Mouse (Mus musculus) T-helper 1 cell (primary cell): ENCODE measurements at regions not wholly inside any gene's neighbourhood (a gene's known extent, or its start where the extent isn't known, plus 50 kb on each side); places are given as distances from the start of the nearest gene placed in this dataset.

ENCODE experiments used
- in situ Hi-C: fragments of 300-600 bp; cut with MboI, MseI; formaldehyde crosslinking; loops from one replicate; pipeline ENCODE4 v1.15.1; 2025; ENCODE audit warnings: high pct_unique_total_duplicates

- in situ Hi-C loops: no loop called here
Measured at GRCm38 (mm10) chr7:73261750-73262149, 113.6 kb upstream of the Rgma start.

GRCm38 (mm10) chr7:73262526-73262925 lies 112.8 kb upstream of the Rgma start:
- in situ Hi-C loops: no loop called here

DNA sequence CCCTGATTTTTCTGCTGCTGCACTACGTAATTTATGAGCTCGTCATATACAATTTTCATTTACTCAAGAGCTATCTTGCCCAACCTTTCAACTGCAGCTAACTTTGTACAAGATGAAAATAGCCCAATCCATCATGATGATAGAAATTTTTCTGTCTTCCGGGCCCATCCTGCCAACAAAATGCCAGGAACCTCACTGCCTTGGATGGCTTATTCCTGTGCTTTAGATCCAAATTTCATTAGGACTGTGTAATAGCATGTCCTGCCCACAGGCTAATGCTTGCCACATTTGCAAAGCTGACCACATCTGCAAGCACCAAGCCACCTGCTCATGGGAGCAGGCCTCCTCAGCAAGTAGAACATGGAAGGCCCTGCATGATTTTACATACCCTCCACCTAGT lies 105.7 kb upstream of the Rgma start:
- in situ Hi-C loops: no loop called here

DNA sequence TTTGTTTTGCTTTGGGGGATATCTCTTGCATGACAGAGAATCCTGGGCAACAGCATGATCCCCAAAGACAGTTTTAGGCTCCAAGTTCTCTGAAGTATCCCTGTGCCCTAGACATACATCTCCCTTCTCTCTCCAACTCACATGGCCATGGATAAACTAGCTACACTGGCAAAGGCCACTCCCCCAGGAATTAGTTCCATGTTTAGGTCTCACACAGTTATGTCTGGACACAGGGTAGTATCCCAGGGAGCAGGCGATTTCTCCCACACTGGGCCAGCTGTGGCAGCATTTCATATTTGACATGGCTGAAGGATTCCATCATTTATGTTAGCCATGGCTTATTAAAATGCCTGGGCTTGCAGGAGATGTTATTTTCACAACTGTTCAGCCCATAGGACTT lies 102.5 kb upstream of the Rgma start:
- in situ Hi-C loops: no loop called here

DNA sequence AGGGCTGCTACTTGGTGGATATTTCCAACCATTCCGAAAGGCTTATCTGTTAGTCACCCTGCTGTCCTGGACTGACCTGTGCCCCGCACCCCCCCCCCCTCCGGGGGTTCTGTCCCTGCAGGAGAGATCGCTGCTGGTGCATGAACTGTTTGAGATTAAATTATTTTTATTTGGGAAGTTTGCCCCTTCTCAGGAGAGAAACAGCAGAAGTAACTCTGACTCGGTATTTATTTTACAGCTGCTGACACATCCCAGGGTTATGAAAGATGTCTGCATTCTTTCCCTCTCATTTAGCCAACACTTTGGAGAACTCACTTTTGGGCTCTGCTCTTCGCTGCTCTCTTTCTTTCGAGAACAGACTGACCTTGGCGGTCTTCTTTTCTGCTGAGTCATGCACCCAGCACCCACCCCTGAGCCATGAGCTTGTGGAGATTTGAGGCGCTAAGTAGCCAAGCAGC lies 99.5 kb upstream of the Rgma start:
- in situ Hi-C loops: no loop called here

GRCm38 (mm10) chr7:73278616-73279015 lies 96.7 kb upstream of the Rgma start:
- in situ Hi-C loops: no loop called here

DNA sequence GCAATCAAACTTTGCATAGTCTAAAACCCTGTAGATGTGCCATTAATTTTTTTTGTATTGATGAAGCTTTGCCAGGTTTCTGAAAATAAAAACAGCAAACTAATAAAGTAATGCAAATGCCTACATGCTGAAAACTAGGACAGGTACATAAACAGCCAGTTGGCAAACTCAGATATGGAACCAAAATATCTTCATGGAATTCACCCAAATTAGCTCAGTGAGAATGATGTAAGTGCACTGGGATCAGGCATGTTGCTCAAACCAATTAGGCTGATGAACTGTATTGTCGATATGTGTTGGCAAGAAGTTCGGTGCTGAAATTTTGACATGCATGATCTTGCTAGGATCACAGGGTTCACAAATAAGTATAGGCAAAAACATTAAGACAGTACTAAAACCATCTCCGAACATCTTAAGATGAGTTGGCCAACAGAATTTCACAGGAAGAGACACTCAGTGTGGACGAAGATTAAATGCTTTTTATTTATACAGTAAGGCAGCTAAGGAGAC lies 95.3 kb upstream of the Rgma start:
- in situ Hi-C loops: no loop called here

DNA sequence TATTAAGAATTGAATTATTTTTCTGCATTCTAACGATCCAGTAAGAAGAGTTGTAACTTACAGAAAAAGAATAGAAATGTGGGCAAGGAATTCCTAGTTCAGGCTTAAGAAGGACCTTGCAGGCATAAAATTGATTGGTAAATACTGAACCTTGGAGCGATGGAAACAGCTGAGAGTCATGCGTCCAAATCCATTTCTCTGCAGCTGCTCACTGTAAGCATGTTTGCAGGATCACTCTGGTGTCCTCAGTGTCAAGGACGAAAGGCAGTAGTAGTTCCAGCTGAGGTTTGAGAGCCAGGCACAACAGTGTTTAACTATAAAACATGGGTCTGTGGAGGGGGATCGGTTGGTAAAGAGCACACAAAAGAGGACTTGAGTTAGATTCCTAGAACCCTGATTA lies 89.1 kb upstream of the Rgma start:
- in situ Hi-C loops: no loop called here

- in situ Hi-C loops: no loop called here
Measured at GRCm38 (mm10) chr7:73293337-73293736, 82.0 kb upstream of the Rgma start.

DNA sequence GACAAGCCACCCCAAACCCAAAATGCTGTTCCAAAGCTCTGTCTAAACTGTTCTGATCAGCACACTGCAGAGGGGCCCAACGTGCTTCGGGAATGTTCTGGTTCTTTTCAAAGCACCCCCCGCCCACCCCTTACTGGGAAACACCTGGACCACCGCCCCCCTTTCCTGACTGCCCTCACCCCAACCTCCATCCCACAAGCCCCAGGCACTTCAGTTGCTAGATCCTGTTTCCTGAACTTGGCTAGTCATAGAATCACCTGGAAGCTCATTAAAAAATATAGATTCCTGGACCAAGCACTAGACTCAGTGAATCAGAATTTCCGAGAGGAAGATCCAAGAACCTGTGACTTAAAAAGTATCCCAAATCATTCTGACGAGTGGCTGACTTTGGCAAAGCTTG lies 80.9 kb upstream of the Rgma start:
- in situ Hi-C loops: no loop called here

DNA sequence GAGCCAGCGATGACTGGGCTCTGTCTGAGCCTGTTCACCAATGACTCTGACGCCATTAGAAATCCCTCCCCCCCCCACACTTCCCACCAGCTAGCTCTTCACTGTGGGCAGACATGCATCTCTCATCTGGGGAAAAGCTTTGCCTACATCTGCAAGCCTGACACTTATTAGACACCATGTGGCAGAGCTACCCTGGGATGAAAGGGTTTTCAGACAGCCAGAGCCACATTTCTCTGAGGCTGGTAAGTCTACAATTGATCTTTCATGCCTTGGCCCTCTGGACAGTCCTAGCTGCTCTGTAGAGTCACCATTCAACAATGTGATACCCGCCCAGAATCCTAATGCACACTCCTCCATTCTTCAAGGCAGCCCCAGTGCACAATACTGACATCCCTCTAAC lies 72.8 kb upstream of the Rgma start:
- in situ Hi-C loops: no loop called here

DNA sequence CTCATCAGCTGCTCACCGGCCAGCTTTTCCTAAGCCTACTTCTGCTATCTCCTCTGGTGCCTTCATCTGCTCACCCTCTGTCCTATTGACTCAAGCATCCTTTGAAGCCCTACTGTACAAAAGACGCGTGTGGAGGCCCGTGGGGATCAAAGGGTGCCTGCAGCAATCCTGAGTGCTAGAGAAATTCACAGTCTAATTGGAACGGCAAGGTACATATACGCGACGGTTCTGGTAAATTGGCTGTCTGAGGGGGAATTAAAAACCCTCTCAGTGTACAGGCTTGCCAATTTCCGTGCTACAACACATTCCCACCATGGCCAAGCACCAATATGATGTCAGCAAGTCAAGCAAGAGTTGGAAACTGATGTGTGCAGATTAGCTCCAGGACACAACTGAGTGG lies 71.5 kb upstream of the Rgma start:
- in situ Hi-C loops: no loop called here

- in situ Hi-C loops: no loop called here
Measured at GRCm38 (mm10) chr7:73304799-73305198, 70.5 kb upstream of the Rgma start.

DNA sequence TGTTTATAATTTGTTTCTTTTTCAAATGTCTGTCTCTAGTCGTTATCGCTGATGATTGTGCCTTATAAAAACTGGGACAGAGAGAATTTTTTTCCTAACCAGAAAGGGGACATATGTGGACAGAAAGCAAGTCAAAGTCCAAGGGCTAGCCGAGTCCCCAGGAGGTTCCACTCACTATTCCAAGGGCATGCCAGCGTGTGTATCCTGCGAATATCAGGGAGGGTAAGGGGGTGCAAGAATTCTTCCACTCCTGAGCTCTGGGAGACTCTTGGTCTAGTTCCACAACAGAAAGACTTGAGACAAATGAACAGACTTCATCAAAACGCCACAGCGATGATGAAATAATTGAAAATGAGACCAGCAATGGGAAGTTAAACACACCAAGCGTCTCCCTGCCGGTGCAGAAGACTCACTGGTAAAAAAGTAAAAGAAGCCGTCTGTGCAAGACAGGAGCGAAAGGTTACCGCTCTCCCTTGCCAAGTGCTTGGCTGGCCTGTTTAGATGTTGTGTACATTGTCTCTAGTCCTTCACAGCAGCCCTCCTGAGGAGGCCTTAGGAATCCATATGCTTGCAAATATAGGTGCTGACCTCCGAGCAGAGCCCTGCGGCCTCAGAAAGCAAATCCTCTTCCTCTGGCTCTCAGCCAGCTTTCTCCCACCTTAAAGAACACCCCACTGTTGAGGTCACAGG lies 69.9 kb upstream of the Rgma start:
- in situ Hi-C loops: no loop called here

GRCm38 (mm10) chr7:73306296-73306695 lies 69.0 kb upstream of the Rgma start:
- in situ Hi-C loops: no loop called here

GRCm38 (mm10) chr7:73306728-73307127 lies 68.6 kb upstream of the Rgma start:
- in situ Hi-C loops: no loop called here

- in situ Hi-C loops: no loop called here
Measured at GRCm38 (mm10) chr7:73307586-73308490, 67.5 kb upstream of the Rgma start.

GRCm38 (mm10) chr7:73308981-73309380 lies 66.3 kb upstream of the Rgma start:
- in situ Hi-C loops: no loop called here

- in situ Hi-C loops: no loop called here
Measured at GRCm38 (mm10) chr7:73310056-73310455, 65.3 kb upstream of the Rgma start.

DNA sequence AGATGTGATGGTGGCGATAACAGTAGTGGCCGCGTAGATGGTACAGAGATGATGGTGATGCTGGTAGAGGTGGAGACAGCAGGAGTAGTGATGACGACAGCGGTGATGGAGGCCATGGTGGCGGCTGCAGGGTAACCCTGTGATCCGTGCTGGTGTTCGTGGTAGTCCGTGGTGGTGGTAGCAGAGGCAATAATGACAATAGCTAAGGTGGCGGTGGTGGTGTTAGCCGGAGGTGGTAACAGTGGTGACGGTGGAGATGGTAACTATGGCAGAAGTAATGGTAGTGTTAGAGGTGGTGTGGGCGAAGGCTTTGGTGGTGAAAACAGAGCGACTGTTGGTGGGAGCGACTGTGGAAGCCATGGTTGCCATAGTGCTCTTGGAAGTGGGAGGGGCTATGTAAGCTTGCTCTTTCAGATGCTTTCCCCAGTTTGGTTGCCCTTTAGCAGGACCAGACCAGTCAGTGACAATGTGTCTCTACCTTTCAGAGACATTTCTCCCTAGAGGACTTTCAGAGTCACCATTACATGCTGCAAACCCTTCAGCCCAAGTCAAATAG lies 64.7 kb upstream of the Rgma start:
- in situ Hi-C loops: no loop called here

GRCm38 (mm10) chr7:73315555-73315954 lies 59.8 kb upstream of the Rgma start:
- in situ Hi-C loops: no loop called here

DNA sequence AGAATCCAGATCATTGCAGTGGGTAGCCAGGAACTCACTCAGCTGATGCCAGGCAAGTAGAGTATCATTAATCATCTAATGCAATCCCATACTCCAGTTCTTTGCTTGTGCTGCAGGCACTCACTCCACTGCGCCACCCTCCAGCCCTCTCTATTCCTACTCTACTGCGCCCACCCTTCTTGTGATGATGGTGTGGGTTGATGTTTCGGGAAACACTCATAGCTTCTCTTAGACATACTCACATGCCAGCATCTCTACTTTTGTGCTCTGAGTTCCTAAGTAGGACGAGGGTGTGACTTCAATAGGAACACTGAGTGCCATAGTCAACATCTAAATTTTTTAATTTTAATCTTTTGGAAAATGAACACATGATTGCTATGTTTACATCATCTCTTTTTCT lies 57.7 kb upstream of the Rgma start:
- in situ Hi-C loops: no loop called here

DNA sequence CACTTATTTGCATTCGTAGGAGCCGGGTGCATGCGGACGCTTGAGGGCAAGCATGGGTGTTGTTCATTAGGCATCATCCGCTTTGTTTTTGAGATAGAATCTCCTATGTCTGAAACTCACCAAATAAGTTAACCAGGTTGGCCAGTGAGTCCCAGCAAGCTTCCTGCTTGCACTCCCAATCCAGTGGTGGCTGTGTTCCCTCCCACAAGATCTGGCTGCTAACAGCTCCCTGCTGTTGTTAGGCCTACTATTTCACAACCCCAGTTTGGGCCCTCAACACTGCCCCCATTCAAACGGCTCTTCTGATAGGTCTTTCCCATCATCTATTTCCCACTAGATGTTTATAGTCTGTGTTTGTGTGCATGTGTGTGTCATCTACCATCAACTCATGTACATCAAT lies 56.3 kb upstream of the Rgma start:
- in situ Hi-C loops: no loop called here
